Mouse (Mus musculus): ENCODE measurements around the gene Ptcd1. TPM values are rescaled to one million over a fixed set of nuclear protein-coding genes. Genes with fewer than 3 reads are reported as not detected.

Ptcd1 gene
- total RNA-seq (2012; rRNA removed), result 12.8 and 14.3 TPM in 2 replicates

DNA sequence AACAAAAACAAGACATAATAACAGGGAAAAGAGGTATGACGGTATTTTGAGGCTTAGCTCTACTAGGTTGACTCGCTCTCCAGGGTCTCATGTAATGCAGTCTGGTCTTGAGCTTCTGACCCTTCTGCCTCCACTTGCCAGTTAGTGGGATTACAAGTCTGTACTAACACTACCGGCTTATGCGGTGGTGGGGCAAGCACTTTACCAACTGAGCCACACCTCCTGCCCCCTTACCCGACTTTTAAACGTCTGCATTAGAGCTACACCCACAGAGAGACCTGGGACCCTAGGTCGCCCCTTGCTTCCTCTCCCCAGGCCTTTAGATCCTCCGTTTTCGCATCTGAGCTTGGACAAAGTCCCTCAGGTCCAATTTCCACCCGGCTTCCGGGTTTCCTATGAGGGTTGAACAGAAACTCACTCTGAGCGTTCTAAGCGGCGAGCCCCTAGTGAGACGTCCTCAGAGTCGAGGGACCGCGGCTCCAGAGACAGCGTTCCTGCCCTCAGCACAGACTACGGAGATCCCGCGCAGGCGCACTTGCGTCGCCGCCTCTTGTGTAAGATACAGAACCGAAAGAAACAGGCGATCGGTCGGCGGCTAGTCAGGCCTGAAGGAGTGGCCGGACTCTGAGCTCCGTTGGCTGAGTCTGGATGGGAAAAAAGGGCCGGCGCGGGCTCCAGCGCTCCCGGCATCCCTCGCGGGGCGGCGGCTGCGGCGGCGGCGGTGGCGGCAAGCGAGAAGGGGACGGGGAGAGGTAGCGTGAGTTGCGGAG, at the start of gene Ptcd1, which contains the start of gene Cpsf4:
TSS of gene Ptcd1 (minus strand) at position 573 of the 770 bp plus-strand sequence.
TSS of gene Cpsf4 (plus strand) at position 678 of the 770 bp plus-strand sequence.
- peaks cover 2 to 6% of the 10 kb centered on the region in 2 experiments; a peak in 2 of 4 replicates for H3K4me1 ChIP-seq (ENCODE audit: control insufficient read depth in 2 of 2, insufficient read depth in 2 of 2, low read length in 2 of 2, poor library complexity in 1 of 2)
- no peaks in the 10 kb centered on the region for H3K9me3 ChIP-seq (ENCODE audit: control insufficient read depth, insufficient read depth, low read depth, low read length)
- peak; percentile 99 for DNase-seq (ENCODE audit: low read depth, low spot score)
- peak within 1 kb of the TSS; percentile 93 to 100 for H3K4me3 ChIP-seq (ENCODE audit: insufficient read depth in 1 of 2, low read depth in 1 of 2, low read length in 2 of 2, poor library complexity in 1 of 2, severe bottlenecking in 1 of 2)
- TF ChIP-seq CHD2 (IDR thresholded peaks at IDR 0.05; ENCODE audit: low read depth, low read length) (no peak), HCFC1 (IDR thresholded peaks at IDR 0.05; ENCODE audit: borderline replicate concordance, insufficient read depth, low read length) (peak; percentile 83)
- peak within 1 kb of the TSS; percentile 74 for H3K27ac ChIP-seq (ENCODE audit: insufficient read depth, low read depth, low read length, poor library complexity, severe bottlenecking)
- H3K36me3 ChIP-seq (ENCODE audit: control insufficient read depth, insufficient read depth, low read length, poor library complexity, severe bottlenecking), result peaks cover 14% of the 10 kb centered on the region
- H3K9ac ChIP-seq (ENCODE audit: insufficient read depth, low read depth, low read length, poor library complexity, severe bottlenecking), result peak within 1 kb of the TSS; percentile 97
- in situ Hi-C loops (cut with MboI; ENCODE audit: low sequenced_read_pairs in 2 of 2, unreplicated experiment in 2 of 2), result no loop called here

DNA sequence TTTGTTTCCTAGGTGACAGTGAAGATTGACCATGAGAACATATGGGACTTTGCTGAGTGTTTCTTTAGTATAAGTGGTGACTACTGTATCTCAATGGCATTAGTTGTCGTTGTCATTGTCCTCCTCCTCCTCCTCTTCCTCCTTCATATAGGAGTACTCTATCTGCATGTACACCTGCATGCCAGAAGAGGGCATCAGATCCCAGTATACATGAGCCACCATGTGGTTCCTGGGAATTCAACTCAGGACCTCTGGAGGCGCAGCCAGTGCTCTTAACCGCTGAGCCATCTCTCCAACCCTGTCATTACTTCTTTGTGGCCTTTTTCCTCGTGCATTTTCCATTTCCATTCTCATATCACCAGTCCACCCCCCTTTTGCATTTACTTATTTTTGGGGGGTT, 47.8 kb upstream of the Ptcd1 start:
- in situ Hi-C loops (cut with MboI; ENCODE audit: low sequenced_read_pairs in 2 of 2, unreplicated experiment in 2 of 2), result no loop called here
- Histone ChIP-seq H3K4me1 (ENCODE audit: control insufficient read depth in 2 of 2, insufficient read depth in 2 of 2, low read length in 2 of 2, poor library complexity in 1 of 2) (peaks cover 6 to 16% of the 10 kb centered on the region in 2 experiments), H3K4me3 (ENCODE audit: insufficient read depth in 1 of 2, low read depth in 1 of 2, low read length in 2 of 2, poor library complexity in 1 of 2, severe bottlenecking in 1 of 2) (no peak overlapping the region; a peak in 1 of 4 replicates), H3K36me3 (ENCODE audit: control insufficient read depth, insufficient read depth, low read length, poor library complexity, severe bottlenecking) (peaks cover 11% of the 10 kb centered on the region), H3K27ac (ENCODE audit: insufficient read depth, low read depth, low read length, poor library complexity, severe bottlenecking) (peak overlapping the region; percentile 13; the same call in 1 of the 2 replicates), H3K9me3 (ENCODE audit: control insufficient read depth, insufficient read depth, low read depth, low read length) (no peaks in the 10 kb centered on the region), H3K9ac (ENCODE audit: insufficient read depth, low read depth, low read length, poor library complexity, severe bottlenecking) (peak overlapping the region; percentile 61; the same call in 1 of the 2 replicates)
- no peak for DNase-seq (ENCODE audit: low read depth, low spot score)
- no peak for TF ChIP-seq HCFC1 (IDR thresholded peaks at IDR 0.05; ENCODE audit: borderline replicate concordance, insufficient read depth, low read length)
- TF ChIP-seq ZC3H11A (IDR thresholded peaks at IDR 0.05; ENCODE audit: borderline replicate concordance, low read depth, low read length), result no peak
- TF ChIP-seq CHD2 (IDR thresholded peaks at IDR 0.05; ENCODE audit: low read depth, low read length), result no peak
- TF ChIP-seq ZNF384 (IDR thresholded peaks at IDR 0.05; ENCODE audit: low read depth, low read length), result no peak
- no peak for TF ChIP-seq MAFK (IDR thresholded peaks at IDR 0.05; ENCODE audit: insufficient read depth, low read depth, low read length)

DNA sequence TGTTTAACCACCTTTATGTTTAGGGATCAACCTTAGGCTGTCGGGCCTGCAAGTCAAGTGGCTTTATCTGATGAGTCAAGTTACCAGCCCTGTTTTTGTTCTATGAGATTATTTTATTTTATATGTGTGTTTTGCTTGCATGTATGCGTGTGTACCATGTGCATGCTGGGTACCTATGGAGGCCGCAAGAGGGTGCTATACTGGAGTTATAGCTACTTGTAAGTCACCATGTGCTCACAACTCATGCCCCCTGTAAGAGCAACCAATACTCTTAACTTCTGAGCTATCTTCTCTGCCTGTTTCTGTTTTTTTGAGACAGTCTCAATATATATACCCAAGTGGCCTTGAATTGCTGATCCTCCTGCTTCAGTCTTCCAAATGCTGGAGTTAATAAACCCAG, 46.6 kb upstream of the Ptcd1 start:
- Histone ChIP-seq H3K36me3 (ENCODE audit: control insufficient read depth, insufficient read depth, low read length, poor library complexity, severe bottlenecking) (peaks cover 5% of the 10 kb centered on the region; the same call in 1 of the 2 replicates), H3K27ac (ENCODE audit: insufficient read depth, low read depth, low read length, poor library complexity, severe bottlenecking) (no peak overlapping the region), H3K9me3 (ENCODE audit: control insufficient read depth, insufficient read depth, low read depth, low read length) (no peaks in the 10 kb centered on the region), H3K4me3 (ENCODE audit: insufficient read depth in 1 of 2, low read depth in 1 of 2, low read length in 2 of 2, poor library complexity in 1 of 2, severe bottlenecking in 1 of 2) (no peak overlapping the region), H3K4me1 (ENCODE audit: control insufficient read depth in 2 of 2, insufficient read depth in 2 of 2, low read length in 2 of 2, poor library complexity in 1 of 2) (peaks cover 6 to 11% of the 10 kb centered on the region in 2 experiments), H3K9ac (ENCODE audit: insufficient read depth, low read depth, low read length, poor library complexity, severe bottlenecking) (no peak overlapping the region)
- in situ Hi-C loops (cut with MboI; ENCODE audit: low sequenced_read_pairs in 2 of 2, unreplicated experiment in 2 of 2), result no loop called here
- TF ChIP-seq ZNF384 (IDR thresholded peaks at IDR 0.05; ENCODE audit: low read depth, low read length), result no peak
- TF ChIP-seq HCFC1 (IDR thresholded peaks at IDR 0.05; ENCODE audit: borderline replicate concordance, insufficient read depth, low read length), result no peak
- no peak for TF ChIP-seq CHD2 (IDR thresholded peaks at IDR 0.05; ENCODE audit: low read depth, low read length)
- no peak for TF ChIP-seq ZC3H11A (IDR thresholded peaks at IDR 0.05; ENCODE audit: borderline replicate concordance, low read depth, low read length)
- TF ChIP-seq MAFK (IDR thresholded peaks at IDR 0.05; ENCODE audit: insufficient read depth, low read depth, low read length), result no peak
- no peak for DNase-seq (ENCODE audit: low read depth, low spot score)

DNA sequence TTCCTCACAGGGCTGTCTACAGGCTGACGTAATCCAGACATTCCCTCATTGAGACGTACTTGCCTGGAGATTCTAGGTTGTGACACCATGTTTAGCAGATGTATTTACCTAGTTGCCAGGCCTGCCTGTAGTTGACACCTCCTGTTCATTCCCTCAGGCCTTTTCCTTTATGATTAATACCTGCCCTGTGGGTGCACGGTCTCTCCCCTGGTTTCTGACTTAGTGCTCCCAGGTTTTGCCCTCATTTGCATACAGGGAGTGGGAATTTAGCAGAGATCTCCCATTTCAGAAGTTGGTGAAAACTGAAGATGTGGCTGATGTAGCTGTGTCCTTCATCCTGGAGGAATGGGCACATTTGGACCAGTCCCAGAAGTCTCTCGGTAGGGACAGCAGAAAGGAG, 45.3 kb upstream of the Ptcd1 start:
- peaks cover 0 to 13% of the 10 kb centered on the region in 2 experiments; a peak in 2 of 4 replicates for H3K4me1 ChIP-seq (ENCODE audit: control insufficient read depth in 2 of 2, insufficient read depth in 2 of 2, low read length in 2 of 2, poor library complexity in 1 of 2)
- H3K36me3 ChIP-seq (ENCODE audit: control insufficient read depth, insufficient read depth, low read length, poor library complexity, severe bottlenecking), result peaks cover 5% of the 10 kb centered on the region; the same call in 1 of the 2 replicates
- no peak for DNase-seq (ENCODE audit: low read depth, low spot score)
- H3K9me3 ChIP-seq (ENCODE audit: control insufficient read depth, insufficient read depth, low read depth, low read length), result no peaks in the 10 kb centered on the region
- in situ Hi-C loops (cut with MboI; ENCODE audit: low sequenced_read_pairs in 2 of 2, unreplicated experiment in 2 of 2), result no loop called here
- no peak overlapping the region for H3K9ac ChIP-seq (ENCODE audit: insufficient read depth, low read depth, low read length, poor library complexity, severe bottlenecking)
- TF ChIP-seq MAFK (IDR thresholded peaks at IDR 0.05; ENCODE audit: insufficient read depth, low read depth, low read length) (no peak), HCFC1 (IDR thresholded peaks at IDR 0.05; ENCODE audit: borderline replicate concordance, insufficient read depth, low read length) (no peak)
- no peak overlapping the region for H3K27ac ChIP-seq (ENCODE audit: insufficient read depth, low read depth, low read length, poor library complexity, severe bottlenecking)
- H3K4me3 ChIP-seq (ENCODE audit: insufficient read depth in 1 of 2, low read depth in 1 of 2, low read length in 2 of 2, poor library complexity in 1 of 2, severe bottlenecking in 1 of 2), result no peak overlapping the region
